Mouse (Mus musculus): Measurements from ENCODE around the gene Zbtb14. TPM values are rescaled to one million over a fixed set of nuclear protein-coding genes. Genes with fewer than 3 reads are reported as not detected.

The Zbtb14 gene
- polyA plus RNA-seq, 1 experiment, result 5.6 TPM

GRCm38 (mm10) chr17:69437836-69438235 is 55.0 kb downstream of the Zbtb14 start:
- no peak overlapping the region for H3ac ChIP-seq (ENCODE audit: control insufficient read depth, insufficient read length, low read depth)
- TF ChIP-seq CEBPB (IDR thresholded peaks at IDR 0.05; ENCODE audit: low read depth) (no peak), CTCF (IDR thresholded peaks at IDR 0.05; ENCODE audit: control insufficient read depth, insufficient read depth, insufficient read length) (no peak), MYOD1 (IDR thresholded peaks at IDR 0.05; ENCODE audit: control insufficient read depth, insufficient read length, low read depth) (no peak), FOSL1 (IDR thresholded peaks at IDR 0.05; ENCODE audit: insufficient read depth, low read length, poor library complexity, severe bottlenecking) (no peak), USF1 (IDR thresholded peaks at IDR 0.05; ENCODE audit: low read depth) (no peak), MAX (IDR thresholded peaks at IDR 0.05) (no peak), MYOG (IDR thresholded peaks at IDR 0.05; ENCODE audit: control insufficient read depth, extremely low read depth, insufficient read length) (no peak)
- no peaks in the 10 kb centered on the region for H3K36me3 ChIP-seq (ENCODE audit: control insufficient read depth, insufficient read depth)
- no peak overlapping the region for H3K4me3 ChIP-seq (ENCODE audit: insufficient read depth, poor library complexity, severe bottlenecking)
- H3K27me3 ChIP-seq (ENCODE audit: control insufficient read depth, insufficient read depth, insufficient read length), result no peaks in the 10 kb centered on the region
- no peaks in the 10 kb centered on the region for H3K79me3 ChIP-seq (ENCODE audit: low read depth)
- H3K79me2 ChIP-seq (ENCODE audit: control insufficient read depth, insufficient read depth), result no peaks in the 10 kb centered on the region

- H3K79me3 ChIP-seq (ENCODE audit: low read depth), result no peaks in the 10 kb centered on the region
- H3K4me3 ChIP-seq (ENCODE audit: insufficient read depth, poor library complexity, severe bottlenecking), result no peak overlapping the region
- H3K27me3 ChIP-seq (ENCODE audit: control insufficient read depth, insufficient read depth, insufficient read length), result no peaks in the 10 kb centered on the region
- H3K36me3 ChIP-seq (ENCODE audit: control insufficient read depth, insufficient read depth), result no peaks in the 10 kb centered on the region
- no peaks in the 10 kb centered on the region for H3K79me2 ChIP-seq (ENCODE audit: control insufficient read depth, insufficient read depth)
- no peak for TF ChIP-seq CEBPB (IDR thresholded peaks at IDR 0.05; ENCODE audit: low read depth)
- no peak for TF ChIP-seq MAX (IDR thresholded peaks at IDR 0.05)
- TF ChIP-seq FOSL1 (IDR thresholded peaks at IDR 0.05; ENCODE audit: insufficient read depth, low read length, poor library complexity, severe bottlenecking), result no peak
- no peak for TF ChIP-seq MYOG (IDR thresholded peaks at IDR 0.05; ENCODE audit: control insufficient read depth, extremely low read depth, insufficient read length)
- TF ChIP-seq MYOD1 (IDR thresholded peaks at IDR 0.05; ENCODE audit: control insufficient read depth, insufficient read length, low read depth), result no peak
- no peak for TF ChIP-seq CTCF (IDR thresholded peaks at IDR 0.05; ENCODE audit: control insufficient read depth, insufficient read depth, insufficient read length)
- TF ChIP-seq USF1 (IDR thresholded peaks at IDR 0.05; ENCODE audit: low read depth), result no peak
- H3ac ChIP-seq (ENCODE audit: control insufficient read depth, insufficient read length, low read depth), result no peak overlapping the region
These were observed 55.6 kb downstream of the Zbtb14 start for GRCm38 (mm10) chr17:69438486-69438885.

GRCm38 (mm10) chr17:69438990-69439491 is 56.2 kb downstream of the Zbtb14 start, which contains the start of gene Akain1:
TSS of gene Akain1 (plus strand) at chr17:69439326.
- no peaks in the 10 kb centered on the region for H3K79me2 ChIP-seq (ENCODE audit: control insufficient read depth, insufficient read depth)
- H3ac ChIP-seq (ENCODE audit: control insufficient read depth, insufficient read length, low read depth), result peak within 1 kb of the TSS; percentile 37
- H3K27me3 ChIP-seq (ENCODE audit: control insufficient read depth, insufficient read depth, insufficient read length), result no peaks in the 10 kb centered on the region
- no peaks in the 10 kb centered on the region for H3K36me3 ChIP-seq (ENCODE audit: control insufficient read depth, insufficient read depth)
- no peak for TF ChIP-seq CTCF (IDR thresholded peaks at IDR 0.05; ENCODE audit: control insufficient read depth, insufficient read depth, insufficient read length)
- TF ChIP-seq MAX (IDR thresholded peaks at IDR 0.05), result no peak
- no peak for TF ChIP-seq CEBPB (IDR thresholded peaks at IDR 0.05; ENCODE audit: low read depth)
- TF ChIP-seq MYOD1 (IDR thresholded peaks at IDR 0.05; ENCODE audit: control insufficient read depth, insufficient read length, low read depth), result no peak
- no peak for TF ChIP-seq MYOG (IDR thresholded peaks at IDR 0.05; ENCODE audit: control insufficient read depth, extremely low read depth, insufficient read length)
- TF ChIP-seq USF1 (IDR thresholded peaks at IDR 0.05; ENCODE audit: low read depth), result no peak
- no peak for TF ChIP-seq FOSL1 (IDR thresholded peaks at IDR 0.05; ENCODE audit: insufficient read depth, low read length, poor library complexity, severe bottlenecking)
- no peak within 1 kb of the TSS for H3K4me3 ChIP-seq (ENCODE audit: insufficient read depth, poor library complexity, severe bottlenecking)
- H3K79me3 ChIP-seq (ENCODE audit: low read depth), result no peaks in the 10 kb centered on the region

DNA sequence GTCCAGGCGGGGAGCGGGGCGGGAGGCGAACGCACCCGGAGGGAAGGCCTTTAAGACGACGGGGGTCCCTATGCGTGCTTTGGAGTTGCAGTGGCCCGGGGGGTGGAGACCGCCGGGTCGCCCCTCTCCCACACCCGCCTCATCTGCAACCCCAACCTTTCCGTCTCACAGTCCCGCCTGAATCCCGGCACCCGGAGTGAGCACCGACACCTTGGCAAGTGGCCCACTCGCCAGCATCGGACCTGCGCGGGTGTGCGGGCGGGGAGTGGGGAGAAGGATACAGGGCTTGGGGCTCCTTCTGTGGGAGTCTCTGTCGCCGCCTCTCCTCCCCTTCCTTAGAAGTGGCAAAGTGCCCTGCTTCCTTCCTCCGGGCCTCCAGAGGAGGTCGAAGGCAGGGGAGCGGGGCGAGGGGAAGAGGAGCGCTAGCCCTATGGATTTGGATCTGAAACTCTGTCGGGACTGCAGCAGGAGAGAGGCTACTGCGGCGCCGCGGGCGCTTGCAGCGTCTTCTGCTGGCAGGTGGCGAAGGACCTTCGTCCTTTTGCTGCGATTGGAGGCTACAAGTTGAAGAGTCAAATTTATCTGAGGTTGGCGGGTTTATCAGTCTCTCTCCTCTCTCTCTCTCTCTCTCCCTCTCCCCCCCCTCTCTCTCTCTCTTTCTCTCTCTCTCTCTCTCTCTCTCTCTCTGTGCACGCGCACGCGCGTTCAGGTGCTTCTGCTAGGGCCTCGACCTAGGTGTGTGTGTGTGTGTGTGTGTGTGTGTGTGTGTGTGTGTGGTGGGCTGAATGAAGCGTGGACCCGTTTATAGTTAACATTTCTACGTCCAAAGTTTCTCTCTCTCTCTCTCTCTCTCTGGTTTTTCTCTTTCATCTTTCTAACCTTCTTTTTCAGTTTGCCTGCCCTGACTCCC is 57.0 kb downstream of the Zbtb14 start:
- no peak overlapping the region for H3K4me3 ChIP-seq (ENCODE audit: insufficient read depth, poor library complexity, severe bottlenecking)
- no peaks in the 10 kb centered on the region for H3K79me2 ChIP-seq (ENCODE audit: control insufficient read depth, insufficient read depth)
- no peak overlapping the region for H3ac ChIP-seq (ENCODE audit: control insufficient read depth, insufficient read length, low read depth)
- H3K27me3 ChIP-seq (ENCODE audit: control insufficient read depth, insufficient read depth, insufficient read length), result no peaks in the 10 kb centered on the region
- TF ChIP-seq MAX (IDR thresholded peaks at IDR 0.05) (no peak), CTCF (IDR thresholded peaks at IDR 0.05; ENCODE audit: control insufficient read depth, insufficient read depth, insufficient read length) (no peak), MYOD1 (IDR thresholded peaks at IDR 0.05; ENCODE audit: control insufficient read depth, insufficient read length, low read depth) (no peak), CEBPB (IDR thresholded peaks at IDR 0.05; ENCODE audit: low read depth) (no peak), USF1 (IDR thresholded peaks at IDR 0.05; ENCODE audit: low read depth) (no peak), FOSL1 (IDR thresholded peaks at IDR 0.05; ENCODE audit: insufficient read depth, low read length, poor library complexity, severe bottlenecking) (no peak), MYOG (IDR thresholded peaks at IDR 0.05; ENCODE audit: control insufficient read depth, extremely low read depth, insufficient read length) (no peak)
- H3K36me3 ChIP-seq (ENCODE audit: control insufficient read depth, insufficient read depth), result no peaks in the 10 kb centered on the region
- H3K79me3 ChIP-seq (ENCODE audit: low read depth), result no peaks in the 10 kb centered on the region

Other genes with a start within 250 kb of the Zbtb14 start
- gene Akain1, start 56.3 kb downstream of the Zbtb14 start, polyA plus RNA-seq (2012; fragmentation: generic; extraction: Trizol), result not detected